Mouse (Mus musculus) ES-Bruce4 (cell line): ENCODE results near the gene Nup210l.

Source experiments
- CTCF ChIP-seq: IDR thresholded peaks from one replicate; pipeline ENCODE4 v1.8.1; 2011; ENCODE audit warnings: low read depth, low read length
- POLR2A ChIP-seq: IDR thresholded peaks from one replicate; pipeline ENCODE4 v1.8.1; 2011; ENCODE audit warnings: low read length; ENCODE audit not compliant: insufficient read depth

GRCm38 (mm10) chr3:90255784-90256353, 151.9 kb downstream of the Nup210l start:
- TF ChIP-seq CTCF (no peak), POLR2A (no peak)
